Mouse (Mus musculus) adrenal gland (tissue): ENCODE data around the gene Grrp1.

Experiments used
- intact Hi-C: fragments of 180-260 bp; cut with DNase I; formaldehyde crosslinking; loops from one replicate; pipeline ENCODE4 v1.15.1; 2025

The Grrp1 gene

GRCm38 (mm10) chr4:134246719-134247258, 7.1 kb downstream of the Grrp1 start, which contains the start of gene Gm30191:
TSS of gene Gm30191 (plus strand) at chr4:134246935.
- intact Hi-C loops = loop anchor here (5.0 kb wide), 2 partner anchors 41 to 146 kb away; partner anchors contain the start of gene Pdik1l

GRCm38 (mm10) chr4:134246256-134246655, 7.7 kb downstream of the Grrp1 start:
- intact Hi-C loops = loop anchor here (5.0 kb wide), 2 partner anchors 41 to 146 kb away; partner anchors contain the start of gene Pdik1l

GRCm38 (mm10) chr4:134245148-134245843, 8.6 kb downstream of the Grrp1 start, which contains the start of gene Zfp593:
TSS of gene Zfp593 (minus strand) at chr4:134245592.
- intact Hi-C loops = loop anchor here (2.0 to 5.0 kb wide), 3 partner anchors 42 to 147 kb away; partner anchors contain the start of genes Cep85 and Pdik1l

- intact Hi-C loops = loop anchor here (2.0 kb wide), 1 partner anchor 57 kb away; the partner anchor contains the start of gene Cep85
Observed at GRCm38 (mm10) chr4:134243516-134244250, 10.2 kb downstream of the Grrp1 start, which contains the start of gene E130218I03Rik. TSS of gene E130218I03Rik (plus strand) at chr4:134243662.

- intact Hi-C loops = no loop called here
Observed at GRCm38 (mm10) chr4:134238686-134239085, 15.2 kb downstream of the Grrp1 start.

GRCm38 (mm10) chr4:134238279-134238651, 15.6 kb downstream of the Grrp1 start, which contains the start of gene Cnksr1:
TSS of gene Cnksr1 (minus strand) at chr4:134238399.
- intact Hi-C loops = no loop called here

- intact Hi-C loops = no loop called here
Observed at GRCm38 (mm10) chr4:134237582-134238278, 16.2 kb downstream of the Grrp1 start.

- intact Hi-C loops = no loop called here
Observed at GRCm38 (mm10) chr4:134234876-134235275, 19.0 kb downstream of the Grrp1 start.

- intact Hi-C loops = no loop called here
Observed at GRCm38 (mm10) chr4:134230431-134230830, 23.5 kb downstream of the Grrp1 start.

GRCm38 (mm10) chr4:134227194-134227593, 26.7 kb downstream of the Grrp1 start, which contains the start of gene Catsper4:
TSS of gene Catsper4 (minus strand) at chr4:134227383.
- intact Hi-C loops = no loop called here

GRCm38 (mm10) chr4:134222793-134223600, 30.9 kb downstream of the Grrp1 start:
- intact Hi-C loops = no loop called here

- intact Hi-C loops = no loop called here
Observed at GRCm38 (mm10) chr4:134206488-134207053, 47.3 kb downstream of the Grrp1 start.

- intact Hi-C loops = no loop called here
Observed at GRCm38 (mm10) chr4:134203340-134203896, 50.5 kb downstream of the Grrp1 start.

GRCm38 (mm10) chr4:134202904-134203303, 51.0 kb downstream of the Grrp1 start, which contains the start of gene Gm7534:
TSS of gene Gm7534 (minus strand) at chr4:134203004.
- intact Hi-C loops = no loop called here
